Mouse (Mus musculus) embryonic facial prominence, embryonic 15.5 days (tissue): Measurements from ENCODE around the gene Tmtc1. TPM values are rescaled to one million over a fixed set of nuclear protein-coding genes. Genes with fewer than 3 reads are reported as not detected.

Source experiments
- ATAC-seq: fragments of 200-750 bp; cut with Nextera tagmentation; 2 replicates; pipeline ENCODE4 v1.8.0; 2017; ENCODE audit warnings: low read depth, moderate TSS enrichment; ENCODE audit not compliant: insufficient number of reproducible peaks, low FRiP score, low TSS enrichment
- H3K27ac ChIP-seq: fragments of 300-500 bp; sonication (generic); replicated peaks from 2 replicates; pipeline ENCODE4 v1.5.1; 2015; ENCODE audit warnings: mild to moderate bottlenecking, inconsistent platforms
- H3K27me3 ChIP-seq: fragments of 300-500 bp; sonication (generic); 2 replicates; pipeline ENCODE4 v1.6.1; 2015; ENCODE audit warnings: inconsistent platforms
- H3K36me3 ChIP-seq: fragments of 300-500 bp; sonication (generic); 2 replicates; pipeline ENCODE4 v1.6.1; 2015; ENCODE audit warnings: mild to moderate bottlenecking, inconsistent platforms
- H3K4me1 ChIP-seq: fragments of 300-500 bp; sonication (generic); 2 replicates; pipeline ENCODE4 v1.6.1; 2015; ENCODE audit warnings: inconsistent platforms
- H3K4me2 ChIP-seq: fragments of 300-500 bp; sonication (generic); replicated peaks from 2 replicates; pipeline ENCODE4 v1.6.1; 2015; ENCODE audit warnings: mild to moderate bottlenecking, inconsistent platforms
- H3K4me3 ChIP-seq: fragments of 300-500 bp; sonication (generic); replicated peaks from 2 replicates; pipeline ENCODE4 v1.5.1; 2015; ENCODE audit warnings: mild to moderate bottlenecking, inconsistent platforms
- H3K9ac ChIP-seq: fragments of 300-500 bp; sonication (generic); 2 replicates; pipeline ENCODE4 v1.6.1; 2015; ENCODE audit warnings: inconsistent platforms
- H3K9me3 ChIP-seq: fragments of 300-500 bp; sonication (generic); replicated peaks from 2 replicates; pipeline ENCODE4 v1.6.1; 2016; ENCODE audit warnings: inconsistent platforms
- WGBS: fragments of 180-500 bp; shearing (Covaris S2); methylation state at CpG from one replicate; pipeline ENCODE4 v1.1.7; 2015; 5-methylcytosine and 5-hydroxymethylcytosine counted together
- polyA plus RNA-seq: library from polyadenylated mRNA; unstranded; fragments of >200 nt; fragmentation: Nextera tagmentation; extraction: Ambion mirVana; gene quantifications from 2 replicates; pipeline ENCODE4 v1.2.1, GENCODE M21; 2015

Gene Tmtc1
- polyA plus RNA-seq, 1 experiment from 2014 or later: 1.4 TPM

DNA sequence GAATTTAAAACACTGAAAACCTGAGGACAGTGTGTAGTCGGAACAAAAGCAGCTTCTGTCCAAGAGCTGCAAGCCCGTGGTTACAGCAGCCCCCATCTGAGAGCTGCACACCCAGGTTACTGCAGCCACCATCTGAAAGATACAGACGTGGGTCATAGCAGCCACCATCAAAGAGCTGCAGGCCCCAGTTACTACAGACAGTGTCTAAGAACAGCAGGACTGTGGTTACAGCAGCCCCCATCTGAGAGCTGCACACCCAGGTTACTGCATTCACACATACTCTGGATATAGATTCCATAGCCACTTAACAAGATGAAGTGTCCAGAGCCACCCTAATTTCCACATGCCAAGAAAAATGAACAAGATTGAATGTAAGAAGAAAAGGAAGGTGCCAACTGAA is 216.6 kb downstream of the Tmtc1 start:
- H3K27ac ChIP-seq: no peak overlapping the region
- no peaks in the 10 kb centered on the region for H3K4me1 ChIP-seq
- WGBS: 59% methylated on average over 3 of the region's 3 CpGs
- H3K4me3 ChIP-seq: no peak overlapping the region
- no peak overlapping the region for H3K9ac ChIP-seq
- H3K27me3 ChIP-seq: no peaks in the 10 kb centered on the region
- ATAC-seq: no peak
- H3K36me3 ChIP-seq: no peaks in the 10 kb centered on the region
- no peak overlapping the region for H3K4me2 ChIP-seq
- no peaks in the 10 kb centered on the region for H3K9me3 ChIP-seq

DNA sequence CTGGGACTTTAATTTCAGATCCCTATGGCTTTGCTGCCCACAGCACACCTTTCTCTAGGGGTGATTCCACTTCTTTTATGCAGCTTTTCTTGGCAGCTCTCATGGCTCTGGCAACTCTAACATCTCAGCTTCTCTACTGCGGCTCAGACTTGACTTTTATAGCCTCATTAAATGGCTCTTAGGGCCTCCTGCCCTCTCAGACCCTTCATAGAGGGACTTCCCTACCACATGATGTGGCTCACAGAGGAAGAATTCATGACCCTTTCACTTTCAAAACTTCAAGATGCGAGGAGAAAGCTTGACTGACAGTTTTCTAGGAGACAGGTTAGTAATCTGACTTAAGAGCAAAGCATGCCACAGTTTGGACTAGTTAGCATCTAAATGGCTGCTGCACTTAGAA is 221.5 kb downstream of the Tmtc1 start:
- Histone ChIP-seq H3K4me1 (no peaks in the 10 kb centered on the region), H3K27me3 (no peaks in the 10 kb centered on the region), H3K4me2 (no peak overlapping the region), H3K9me3 (no peaks in the 10 kb centered on the region), H3K4me3 (no peak overlapping the region), H3K36me3 (no peaks in the 10 kb centered on the region), H3K27ac (no peak overlapping the region), H3K9ac (no peak overlapping the region)
- no peak for ATAC-seq
- WGBS: 66% methylated on average over 2 of the region's 2 CpGs

- H3K9ac ChIP-seq: no peak overlapping the region
- no peaks in the 10 kb centered on the region for H3K36me3 ChIP-seq
- H3K4me1 ChIP-seq: no peaks in the 10 kb centered on the region
- WGBS: 82% methylated on average over 2 of the region's 2 CpGs
- no peak overlapping the region for H3K4me3 ChIP-seq
- no peaks in the 10 kb centered on the region for H3K9me3 ChIP-seq
- no peaks in the 10 kb centered on the region for H3K27me3 ChIP-seq
- ATAC-seq: no peak
- no peak overlapping the region for H3K27ac ChIP-seq
- H3K4me2 ChIP-seq: no peak overlapping the region
Measured at GRCm38 (mm10) chr6:148218235-148219076, 225.7 kb downstream of the Tmtc1 start.

DNA sequence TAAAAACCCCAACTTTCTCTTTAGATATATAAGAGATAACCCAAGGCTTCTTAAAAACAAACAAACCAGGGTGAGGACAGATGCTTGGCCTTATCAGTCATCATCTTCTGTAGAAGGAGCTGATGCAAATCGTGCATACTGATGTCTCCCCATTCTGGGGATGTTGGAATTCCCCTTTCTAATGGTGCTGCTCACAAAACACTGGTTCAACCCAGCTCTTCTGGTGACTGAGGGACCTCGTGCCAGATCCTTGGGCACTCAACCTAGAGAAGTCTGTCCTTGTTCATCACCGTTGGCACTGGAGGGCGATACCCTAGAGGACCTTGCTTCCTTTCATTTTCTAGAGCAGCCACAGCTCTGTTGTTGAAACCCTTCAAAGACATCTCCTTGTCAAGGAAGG is 227.4 kb downstream of the Tmtc1 start:
- no peaks in the 10 kb centered on the region for H3K36me3 ChIP-seq
- H3K4me1 ChIP-seq: peaks cover 4% of the 10 kb centered on the region; the same call in 1 of the 2 replicates
- no peak overlapping the region for H3K9ac ChIP-seq
- H3K4me3 ChIP-seq: no peak overlapping the region
- no peak overlapping the region for H3K4me2 ChIP-seq
- no peaks in the 10 kb centered on the region for H3K27me3 ChIP-seq
- WGBS: 88% methylated on average over 4 of the region's 4 CpGs
- ATAC-seq: no peak
- H3K27ac ChIP-seq: no peak overlapping the region
- no peaks in the 10 kb centered on the region for H3K9me3 ChIP-seq

DNA sequence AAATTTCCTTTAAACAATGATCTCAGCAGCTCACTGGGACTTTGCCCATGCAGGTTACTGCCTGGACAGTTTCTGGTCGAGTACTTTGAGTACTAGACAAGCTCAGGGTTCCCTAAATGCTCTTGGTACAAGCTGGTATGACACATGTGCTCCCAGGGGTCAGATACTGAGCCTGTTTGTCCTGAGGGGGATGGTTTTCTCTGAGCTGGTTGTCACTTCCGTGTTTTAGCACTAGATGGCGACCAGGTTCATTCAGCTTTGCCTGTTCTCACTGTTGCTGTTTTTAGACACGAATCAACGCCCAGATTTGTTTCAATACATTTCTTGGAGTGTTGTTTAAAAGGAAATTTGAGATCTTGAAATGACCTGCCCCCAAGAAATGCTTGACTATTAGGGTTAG is 229.4 kb downstream of the Tmtc1 start:
- 1% methylated on average over 5 of the region's 5 CpGs for WGBS
- no peak overlapping the region for H3K4me3 ChIP-seq
- no peak for ATAC-seq

GRCm38 (mm10) chr6:148211897-148212680 is 232.1 kb downstream of the Tmtc1 start, which contains the start of gene Ergic2:
Ergic2 (minus strand) TSS chr6:148212374.
- no peaks in the 10 kb centered on the region for H3K9me3 ChIP-seq
- H3K9ac ChIP-seq: peak within 1 kb of the TSS; percentile 99
- WGBS: under 1% methylated on average over 61 of the region's 61 CpGs
- peak within 1 kb of the TSS; percentile 65 for H3K4me2 ChIP-seq
- H3K36me3 ChIP-seq: no peaks in the 10 kb centered on the region
- peak; percentile 96 for ATAC-seq
- no peaks in the 10 kb centered on the region for H3K27me3 ChIP-seq
- H3K27ac ChIP-seq: peak within 1 kb of the TSS; percentile 88
- peak within 1 kb of the TSS; percentile 97 for H3K4me3 ChIP-seq
- H3K4me1 ChIP-seq: peaks cover 8% of the 10 kb centered on the region

More for the DNA sequence above, 229.4 kb downstream of the Tmtc1 start:
- Histone ChIP-seq H3K27me3 (no peaks in the 10 kb centered on the region), H3K9ac (no peak overlapping the region), H3K4me1 (peaks cover 8% of the 10 kb centered on the region), H3K36me3 (no peaks in the 10 kb centered on the region), H3K9me3 (no peaks in the 10 kb centered on the region), H3K4me2 (no peak overlapping the region), H3K27ac (no peak overlapping the region)

GRCm38 (mm10) chr6:148211391-148211876 is 232.8 kb downstream of the Tmtc1 start:
- under 1% methylated on average over 51 of the region's 51 CpGs for WGBS
- Histone ChIP-seq H3K4me1 (peaks cover 8% of the 10 kb centered on the region), H3K9me3 (no peaks in the 10 kb centered on the region), H3K27ac (peak overlapping the region; percentile 88), H3K4me2 (peak overlapping the region; percentile 65), H3K27me3 (no peaks in the 10 kb centered on the region), H3K36me3 (no peaks in the 10 kb centered on the region), H3K9ac (peak overlapping the region; percentile 99), H3K4me3 (peak overlapping the region; percentile 97)
- peak; percentile 41; the same call in 1 of the 2 replicates for ATAC-seq

DNA sequence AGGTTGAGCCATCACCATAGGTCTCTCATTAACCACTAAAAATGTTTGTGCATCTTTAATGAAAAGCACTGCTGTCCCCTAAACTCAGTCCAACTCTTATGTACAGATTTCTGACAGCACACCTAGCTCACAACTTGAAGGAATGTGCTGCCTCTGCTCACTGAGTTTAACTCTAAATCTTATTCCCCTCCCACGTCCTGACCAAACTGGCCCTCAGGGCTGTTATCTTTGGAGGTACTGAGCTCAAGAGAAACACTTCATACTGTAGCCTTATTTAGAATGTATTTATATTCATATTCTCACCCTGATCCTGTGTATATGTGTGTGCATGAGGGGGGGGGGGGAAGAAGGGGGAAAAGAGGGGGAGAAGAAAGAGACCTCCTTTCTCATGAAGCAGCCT is 236.7 kb downstream of the Tmtc1 start:
- H3K36me3 ChIP-seq: peaks cover 16% of the 10 kb centered on the region
- H3K4me2 ChIP-seq: no peak overlapping the region
- peaks cover 4% of the 10 kb centered on the region for H3K4me1 ChIP-seq
- H3K27me3 ChIP-seq: no peaks in the 10 kb centered on the region
- H3K9me3 ChIP-seq: no peaks in the 10 kb centered on the region
- no peak for ATAC-seq
- no peak overlapping the region for H3K4me3 ChIP-seq
- WGBS: 60% methylated on average over 1 of the region's 1 CpGs
- H3K27ac ChIP-seq: no peak overlapping the region
- H3K9ac ChIP-seq: no peak overlapping the region

DNA sequence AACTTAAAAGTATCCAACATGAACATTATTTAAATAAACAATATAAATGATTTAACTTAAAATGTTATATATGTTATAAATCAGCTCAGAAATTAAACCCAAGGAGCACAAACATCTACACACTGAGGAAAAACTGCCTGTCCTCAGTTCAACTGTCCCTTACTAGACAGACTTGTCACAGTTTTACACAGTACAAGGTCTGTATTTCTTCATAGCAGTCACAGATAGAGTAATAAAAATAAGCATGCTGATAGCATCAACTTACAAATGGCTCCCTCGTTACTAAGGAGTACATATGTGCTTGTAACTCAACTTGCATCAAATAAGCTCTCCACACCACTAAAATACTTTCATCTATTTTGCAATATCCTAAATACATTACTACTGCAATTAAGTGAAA is 239.1 kb downstream of the Tmtc1 start:
- Histone ChIP-seq H3K4me2 (no peak overlapping the region), H3K4me1 (no peaks in the 10 kb centered on the region; the same call in 1 of the 2 replicates), H3K9me3 (no peaks in the 10 kb centered on the region), H3K27me3 (no peaks in the 10 kb centered on the region), H3K36me3 (peaks cover 31% of the 10 kb centered on the region), H3K27ac (no peak overlapping the region), H3K9ac (no peak overlapping the region), H3K4me3 (no peak overlapping the region)
- 78% methylated on average over 1 of the region's 1 CpGs for WGBS
- no peak for ATAC-seq

DNA sequence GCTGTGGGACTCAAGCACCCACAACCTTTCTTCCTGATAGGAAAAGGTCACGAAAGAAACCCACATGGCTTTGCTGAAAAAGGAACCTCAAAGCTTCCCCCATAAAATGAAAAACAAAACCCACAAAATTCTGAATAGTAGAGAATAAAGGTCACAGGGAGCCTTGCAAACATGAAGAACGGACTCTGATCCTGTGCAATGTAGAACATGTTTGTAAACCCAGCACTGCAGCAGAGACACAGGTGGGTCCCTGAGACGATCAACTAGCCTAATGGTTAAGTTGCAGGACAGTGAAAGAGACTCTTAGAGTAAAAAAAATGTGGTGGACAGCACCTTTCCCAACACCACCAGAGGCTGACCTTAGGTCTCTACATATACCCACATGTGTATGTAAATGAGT is 244.5 kb downstream of the Tmtc1 start:
- Histone ChIP-seq H3K9ac (no peak overlapping the region), H3K27ac (no peak overlapping the region), H3K4me2 (no peak overlapping the region), H3K4me1 (no peaks in the 10 kb centered on the region), H3K27me3 (no peaks in the 10 kb centered on the region), H3K36me3 (peaks cover 59% of the 10 kb centered on the region), H3K9me3 (no peaks in the 10 kb centered on the region), H3K4me3 (no peak overlapping the region)
- WGBS: 94% methylated on average over 3 of the region's 3 CpGs
- ATAC-seq: no peak

DNA sequence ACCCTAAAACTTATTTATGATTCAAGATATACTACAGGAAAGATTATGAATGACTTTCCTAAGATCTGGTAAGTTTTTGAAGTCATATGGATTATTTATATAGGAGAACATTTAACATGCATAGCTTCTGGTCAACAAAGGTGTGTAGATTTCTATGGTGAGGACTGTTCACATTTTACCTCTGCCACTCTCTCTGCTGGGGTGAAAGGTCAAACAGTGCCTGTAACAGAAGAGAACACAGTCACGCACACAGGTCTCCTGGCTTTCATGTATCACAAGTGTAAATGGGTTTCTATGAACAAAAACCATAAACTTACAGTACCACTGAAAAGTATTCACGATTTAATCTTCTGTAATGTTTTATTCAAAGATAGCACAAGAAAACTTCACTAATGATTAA is 245.0 kb downstream of the Tmtc1 start:
- ATAC-seq: no peak
- no peak overlapping the region for H3K4me3 ChIP-seq
- H3K4me1 ChIP-seq: no peaks in the 10 kb centered on the region
- no peaks in the 10 kb centered on the region for H3K9me3 ChIP-seq
- H3K4me2 ChIP-seq: no peak overlapping the region
- peaks cover 63% of the 10 kb centered on the region for H3K36me3 ChIP-seq
- no peaks in the 10 kb centered on the region for H3K27me3 ChIP-seq
- H3K27ac ChIP-seq: no peak overlapping the region
- 89% methylated on average over 2 of the region's 2 CpGs for WGBS
- H3K9ac ChIP-seq: no peak overlapping the region
